Mouse (Mus musculus): ENCODE measurements at regions not wholly inside any gene's neighbourhood (a gene's known extent, or its start where the extent isn't known, plus 50 kb on each side); places are given as distances from the start of the nearest gene placed in this dataset.

DNA sequence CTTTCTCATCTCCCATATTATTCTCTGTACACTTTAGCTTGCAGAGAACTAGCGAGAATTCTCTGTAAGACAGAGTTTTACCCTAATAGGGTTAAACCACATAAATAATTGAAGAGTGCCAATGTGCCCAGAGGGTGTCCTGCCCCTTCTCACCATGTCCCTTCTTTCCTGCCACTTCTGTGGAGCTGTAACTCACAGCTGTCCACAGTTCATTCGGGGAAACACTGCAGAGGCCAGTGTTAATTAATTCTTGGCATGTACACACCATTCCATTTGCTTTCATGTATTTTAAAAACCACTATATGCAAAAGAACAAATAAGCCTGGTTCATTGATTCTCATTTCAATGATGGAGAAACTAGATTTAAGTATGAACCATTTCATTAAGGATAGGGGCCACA, 787.8 kb downstream of the Ets1 start:
- TF ChIP-seq CTCF (conservative IDR thresholded peaks at IDR 0.05; ENCODE audit: low read length), result no peak
- no peak for TF ChIP-seq NANOG (IDR thresholded peaks at IDR 0.05; ENCODE audit: borderline replicate concordance, low read length)
